Mouse (Mus musculus) forebrain, embryonic 16.5 days (tissue): ENCODE data around the gene Dcakd. TPM values are rescaled to one million over a fixed set of nuclear protein-coding genes. Genes with fewer than 3 reads are reported as not detected.

Source experiments
- ATAC-seq: fragments of 200-750 bp; cut with Nextera tagmentation; 2 replicates; pipeline ENCODE4 v1.8.0; 2017; ENCODE audit warnings: mild to moderate bottlenecking, moderate library complexity
- H3K27ac ChIP-seq: fragments of 300-500 bp; sonication (generic); 2 replicates; pipeline ENCODE4 v1.5.1; 2014; ENCODE audit warnings: low read length, control low read depth
- H3K27me3 ChIP-seq: fragments of 300-500 bp; sonication (generic); replicated peaks from 2 replicates; pipeline ENCODE4 v1.6.1; 2014; ENCODE audit warnings: low read length; ENCODE audit not compliant: control insufficient read depth, insufficient read depth
- H3K36me3 ChIP-seq: fragments of 300-500 bp; sonication (generic); 2 replicates; pipeline ENCODE4 v1.6.1; 2014; ENCODE audit not compliant: control insufficient read depth, insufficient read depth
- H3K4me1 ChIP-seq: fragments of 300-500 bp; sonication (generic); replicated peaks from 2 replicates; pipeline ENCODE4 v1.6.1; 2014; ENCODE audit warnings: low read length; ENCODE audit not compliant: control insufficient read depth, insufficient read depth
- H3K4me2 ChIP-seq: fragments of 300-500 bp; sonication (generic); 2 replicates; pipeline ENCODE4 v1.6.1; 2014; ENCODE audit warnings: mild to moderate bottlenecking, low read length, control low read depth
- H3K4me3 ChIP-seq: fragments of 300-500 bp; sonication (generic); replicated peaks from 2 replicates; pipeline ENCODE4 v1.5.1; 2014; ENCODE audit warnings: mild to moderate bottlenecking, low read length, control low read depth
- H3K9ac ChIP-seq: fragments of 300-500 bp; sonication (generic); replicated peaks from 2 replicates; pipeline ENCODE4 v1.6.1; 2014; ENCODE audit warnings: low read depth, low read length, control low read depth
- H3K9me3 ChIP-seq: fragments of 300-500 bp; sonication (generic); 2 replicates; pipeline ENCODE4 v1.6.1; 2016; ENCODE audit warnings: low read length; ENCODE audit not compliant: control insufficient read depth
- WGBS: fragments of 180-500 bp; shearing (Covaris S2); extraction: QIAGEN DNeasy Blood & Tissue Kit; methylation state at CpG from one replicate; pipeline ENCODE4 v1.1.7; 2014; 5-methylcytosine and 5-hydroxymethylcytosine counted together
- polyA plus RNA-seq: library from polyadenylated mRNA; unstranded; fragments of >200 nt; fragmentation: Nextera tagmentation; extraction: Ambion mirVana; gene quantifications from 2 replicates; pipeline ENCODE4 v1.2.1, GENCODE M21; 2015

Dcakd gene
- polyA plus RNA-seq, 1 experiment from 2014 or later, result 166 TPM

- no peaks in the 10 kb centered on the region for H3K27me3 ChIP-seq
- 14% methylated on average over 8 of the region's 8 CpGs for whole genome bisulfite sequencing
- peak; percentile 5 for ATAC-seq
Measured at GRCm38 (mm10) chr11:103027570-103028175, 460 bp downstream of the Dcakd start.

GRCm38 (mm10) chr11:103026901-103027300, 1.2 kb downstream of the Dcakd start:
- Histone ChIP-seq H3K4me2 (no peak overlapping the region; the same call in 1 of the 2 replicates), H3K27me3 (no peaks in the 10 kb centered on the region), H3K4me1 (peaks cover 13% of the 10 kb centered on the region), H3K36me3 (no peaks in the 10 kb centered on the region), H3K27ac (no peak overlapping the region), H3K9me3 (no peaks in the 10 kb centered on the region), H3K4me3 (no peak overlapping the region), H3K9ac (no peak overlapping the region)
- 95% methylated on average over 3 of the region's 3 CpGs for WGBS
- ATAC-seq, result no peak

More at GRCm38 (mm10) chr11:103027570-103028175, 460 bp downstream of the Dcakd start:
- no peaks in the 10 kb centered on the region for H3K9me3 ChIP-seq
- H3K4me2 ChIP-seq, result peak overlapping the region; percentile 73
- H3K27ac ChIP-seq, result peak overlapping the region; percentile 50; the same call in 1 of the 2 replicates
- peak overlapping the region; percentile 78 for H3K4me3 ChIP-seq
- peak overlapping the region; percentile 75 for H3K9ac ChIP-seq
- no peaks in the 10 kb centered on the region for H3K36me3 ChIP-seq
- peaks cover 13% of the 10 kb centered on the region for H3K4me1 ChIP-seq

- Histone ChIP-seq H3K9ac (no peak overlapping the region), H3K4me2 (no peak overlapping the region), H3K4me3 (no peak overlapping the region), H3K4me1 (peaks cover 6% of the 10 kb centered on the region), H3K9me3 (no peaks in the 10 kb centered on the region), H3K36me3 (no peaks in the 10 kb centered on the region), H3K27ac (no peak overlapping the region), H3K27me3 (no peaks in the 10 kb centered on the region)
- 84% methylated on average over 3 of the region's 3 CpGs for WGBS
- ATAC-seq, result no peak
Measured at GRCm38 (mm10) chr11:103023974-103024373, 4.2 kb downstream of the Dcakd start.

GRCm38 (mm10) chr11:103020713-103021335, 7.3 kb downstream of the Dcakd start:
- no peak overlapping the region for H3K27ac ChIP-seq
- no peaks in the 10 kb centered on the region for H3K9me3 ChIP-seq
- peaks cover 6% of the 10 kb centered on the region for H3K4me1 ChIP-seq
- H3K4me2 ChIP-seq, result no peak overlapping the region
- ATAC-seq, result no peak
- no peaks in the 10 kb centered on the region for H3K27me3 ChIP-seq
- 63% methylated on average over 3 of the region's 3 CpGs for WGBS
- no peak overlapping the region for H3K9ac ChIP-seq
- no peaks in the 10 kb centered on the region for H3K36me3 ChIP-seq
- no peak overlapping the region for H3K4me3 ChIP-seq

- Histone ChIP-seq H3K4me2 (no peak overlapping the region), H3K4me3 (no peak overlapping the region), H3K27me3 (no peaks in the 10 kb centered on the region), H3K27ac (no peak overlapping the region), H3K4me1 (peaks cover 13% of the 10 kb centered on the region), H3K36me3 (no peaks in the 10 kb centered on the region), H3K9me3 (no peaks in the 10 kb centered on the region), H3K9ac (no peak overlapping the region)
- ATAC-seq, result no peak
- WGBS, result 92% methylated on average over 7 of the region's 7 CpGs
Measured at GRCm38 (mm10) chr11:103019325-103019724, 8.8 kb downstream of the Dcakd start.

- WGBS, result 85% methylated on average over 6 of the region's 6 CpGs
Measured at GRCm38 (mm10) chr11:103018860-103019259, 9.3 kb downstream of the Dcakd start.

GRCm38 (mm10) chr11:103017661-103018060, 10.5 kb downstream of the Dcakd start:
- no peak overlapping the region for H3K9ac ChIP-seq
- WGBS, result 80% methylated on average over 9 of the region's 9 CpGs
- H3K9me3 ChIP-seq, result no peaks in the 10 kb centered on the region
- no peaks in the 10 kb centered on the region for H3K27me3 ChIP-seq
- no peak for ATAC-seq
- H3K4me3 ChIP-seq, result no peak overlapping the region
- H3K4me2 ChIP-seq, result no peak overlapping the region
- H3K27ac ChIP-seq, result no peak overlapping the region
- no peaks in the 10 kb centered on the region for H3K36me3 ChIP-seq
- H3K4me1 ChIP-seq, result peaks cover 13% of the 10 kb centered on the region

More at GRCm38 (mm10) chr11:103018860-103019259, 9.3 kb downstream of the Dcakd start:
- Histone ChIP-seq H3K27ac (no peak overlapping the region), H3K36me3 (no peaks in the 10 kb centered on the region), H3K9me3 (no peaks in the 10 kb centered on the region), H3K4me3 (no peak overlapping the region), H3K9ac (no peak overlapping the region), H3K27me3 (no peaks in the 10 kb centered on the region), H3K4me1 (peaks cover 13% of the 10 kb centered on the region), H3K4me2 (no peak overlapping the region)
- no peak for ATAC-seq

GRCm38 (mm10) chr11:103016930-103017329, 11.2 kb downstream of the Dcakd start:
- Histone ChIP-seq H3K4me2 (peak overlapping the region; percentile 82), H3K4me3 (peak overlapping the region; percentile 75), H3K4me1 (peaks cover 13% of the 10 kb centered on the region), H3K9ac (peak overlapping the region; percentile 92), H3K36me3 (no peaks in the 10 kb centered on the region), H3K9me3 (no peaks in the 10 kb centered on the region), H3K27ac (peak overlapping the region; percentile 93), H3K27me3 (no peaks in the 10 kb centered on the region)
- under 1% methylated on average over 38 of the region's 41 CpGs for WGBS
- peak; percentile 98 for ATAC-seq

GRCm38 (mm10) chr11:103015881-103016825, 12.0 kb downstream of the Dcakd start:
- Histone ChIP-seq H3K9ac (peak overlapping the region; percentile 92), H3K27ac (peak overlapping the region; percentile 93), H3K4me3 (peak overlapping the region; percentile 75), H3K4me1 (peaks cover 13% of the 10 kb centered on the region), H3K4me2 (peak overlapping the region; percentile 82), H3K9me3 (no peaks in the 10 kb centered on the region), H3K27me3 (no peaks in the 10 kb centered on the region), H3K36me3 (no peaks in the 10 kb centered on the region)
- ATAC-seq, result no peak
- 45% methylated on average over 27 of the region's 27 CpGs for WGBS
